Mouse (Mus musculus) limb, embryonic 13.5 days (tissue): ENCODE measurements around the gene Larp4b. TPM values are rescaled to one million over a fixed set of nuclear protein-coding genes. Genes with fewer than 3 reads are reported as not detected.

Experiments used
- ATAC-seq: fragments of 200-750 bp; cut with Nextera tagmentation; 2 replicates; pipeline ENCODE4 v1.8.0; 2017; ENCODE audit warnings: low read depth, moderate number of reproducible peaks, moderate TSS enrichment; ENCODE audit not compliant: low FRiP score
- H3K27ac ChIP-seq: fragments of 300-500 bp; sonication (generic); 2 replicates; pipeline ENCODE4 v1.5.1; 2015; ENCODE audit warnings: inconsistent platforms, mild to moderate bottlenecking, moderate library complexity
- H3K27me3 ChIP-seq: fragments of 300-500 bp; sonication (generic); 2 replicates; pipeline ENCODE4 v1.6.1; 2015; ENCODE audit warnings: mild to moderate bottlenecking, inconsistent platforms
- H3K36me3 ChIP-seq: fragments of 300-500 bp; sonication (generic); 2 replicates; pipeline ENCODE4 v1.6.1; 2015; ENCODE audit warnings: inconsistent platforms, mild to moderate bottlenecking, moderate library complexity
- H3K4me1 ChIP-seq: fragments of 300-500 bp; sonication (generic); 2 replicates; pipeline ENCODE4 v1.6.1; 2015; ENCODE audit warnings: inconsistent platforms
- H3K4me2 ChIP-seq: fragments of 300-500 bp; sonication (generic); replicated peaks from 2 replicates; pipeline ENCODE4 v1.6.1; 2015; ENCODE audit warnings: inconsistent platforms, mild to moderate bottlenecking, moderate library complexity
- H3K4me3 ChIP-seq: fragments of 300-500 bp; sonication (generic); 2 replicates; pipeline ENCODE4 v1.5.1; 2015; ENCODE audit warnings: moderate library complexity, mild to moderate bottlenecking, inconsistent platforms
- H3K9ac ChIP-seq: fragments of 300-500 bp; sonication (generic); 2 replicates; pipeline ENCODE4 v1.6.1; 2015; ENCODE audit warnings: mild to moderate bottlenecking, inconsistent platforms
- H3K9me3 ChIP-seq: fragments of 300-500 bp; sonication (generic); 2 replicates; pipeline ENCODE4 v1.6.1; 2016; ENCODE audit warnings: inconsistent platforms
- WGBS: fragments of 180-500 bp; shearing (Covaris S2); methylation state at CpG from one replicate; pipeline ENCODE4 v1.1.7; 2015; 5-methylcytosine and 5-hydroxymethylcytosine counted together
- polyA plus RNA-seq: library from polyadenylated mRNA; unstranded; fragments of >200 nt; fragmentation: Nextera tagmentation; extraction: Ambion mirVana; gene quantifications from 2 replicates; pipeline ENCODE4 v1.2.1, GENCODE M21; 2015

Gene Larp4b
- polyA plus RNA-seq, 1 experiment from 2014 or later: 29.6 TPM

- H3K27ac ChIP-seq: no peak overlapping the region
- H3K4me3 ChIP-seq: no peak overlapping the region
- no peaks in the 10 kb centered on the region for H3K9me3 ChIP-seq
- no peaks in the 10 kb centered on the region for H3K4me1 ChIP-seq
- H3K4me2 ChIP-seq: no peak overlapping the region
- no peak overlapping the region for H3K9ac ChIP-seq
- WGBS: 71% methylated on average over 14 of the region's 14 CpGs
- no peaks in the 10 kb centered on the region for H3K36me3 ChIP-seq
- H3K27me3 ChIP-seq: no peaks in the 10 kb centered on the region
- no peak for ATAC-seq
These were observed 11.4 kb upstream of the Larp4b start for GRCm38 (mm10) chr13:9082128-9082883.

GRCm38 (mm10) chr13:9094186-9094980 lies 702 bp downstream of the Larp4b start:
- Histone ChIP-seq H3K9me3 (no peaks in the 10 kb centered on the region), H3K27me3 (no peaks in the 10 kb centered on the region), H3K36me3 (no peaks in the 10 kb centered on the region), H3K4me3 (peak overlapping the region; percentile 99), H3K4me1 (peaks cover 21% of the 10 kb centered on the region), H3K9ac (peak overlapping the region; percentile 98), H3K27ac (peak overlapping the region; percentile 92), H3K4me2 (peak overlapping the region; percentile 89)
- peak; percentile 49 for ATAC-seq
- under 1% methylated on average over 62 of the region's 63 CpGs for WGBS

- Histone ChIP-seq H3K4me1 (peaks cover 21% of the 10 kb centered on the region), H3K27ac (no peak overlapping the region), H3K4me3 (no peak overlapping the region), H3K9ac (no peak overlapping the region), H3K36me3 (no peaks in the 10 kb centered on the region), H3K4me2 (no peak overlapping the region), H3K9me3 (no peaks in the 10 kb centered on the region), H3K27me3 (no peaks in the 10 kb centered on the region)
- 81% methylated on average over 5 of the region's 5 CpGs for WGBS
- ATAC-seq: no peak
These were observed 5.6 kb downstream of the Larp4b start for GRCm38 (mm10) chr13:9099289-9099688.

GRCm38 (mm10) chr13:9100517-9100916 lies 6.8 kb downstream of the Larp4b start:
- WGBS: 97% methylated on average over 2 of the region's 2 CpGs
- no peak overlapping the region for H3K27ac ChIP-seq
- H3K4me2 ChIP-seq: no peak overlapping the region
- H3K9ac ChIP-seq: no peak overlapping the region
- no peaks in the 10 kb centered on the region for H3K27me3 ChIP-seq
- H3K9me3 ChIP-seq: no peaks in the 10 kb centered on the region
- H3K4me3 ChIP-seq: no peak overlapping the region
- no peak for ATAC-seq
- peaks cover 15% of the 10 kb centered on the region for H3K4me1 ChIP-seq
- H3K36me3 ChIP-seq: no peaks in the 10 kb centered on the region

GRCm38 (mm10) chr13:9106246-9106645 lies 12.6 kb downstream of the Larp4b start:
- Histone ChIP-seq H3K4me3 (no peak overlapping the region), H3K27ac (no peak overlapping the region), H3K9me3 (no peaks in the 10 kb centered on the region), H3K27me3 (no peaks in the 10 kb centered on the region), H3K9ac (no peak overlapping the region), H3K36me3 (no peaks in the 10 kb centered on the region), H3K4me2 (no peak overlapping the region), H3K4me1 (no peaks in the 10 kb centered on the region)
- 75% methylated on average over 5 of the region's 5 CpGs for WGBS
- ATAC-seq: no peak

- Histone ChIP-seq H3K4me3 (no peak overlapping the region), H3K27ac (no peak overlapping the region), H3K27me3 (no peaks in the 10 kb centered on the region), H3K36me3 (no peaks in the 10 kb centered on the region), H3K9me3 (no peaks in the 10 kb centered on the region), H3K4me2 (no peak overlapping the region), H3K9ac (no peak overlapping the region), H3K4me1 (no peaks in the 10 kb centered on the region)
- ATAC-seq: no peak
- 77% methylated on average over 2 of the region's 2 CpGs for WGBS
These were observed 13.5 kb downstream of the Larp4b start for GRCm38 (mm10) chr13:9106992-9107858.

GRCm38 (mm10) chr13:9113735-9114134 lies 20.1 kb downstream of the Larp4b start:
- Histone ChIP-seq H3K27ac (no peak overlapping the region), H3K9ac (no peak overlapping the region), H3K27me3 (no peaks in the 10 kb centered on the region), H3K36me3 (no peaks in the 10 kb centered on the region), H3K4me2 (no peak overlapping the region), H3K9me3 (no peaks in the 10 kb centered on the region), H3K4me3 (no peak overlapping the region), H3K4me1 (no peaks in the 10 kb centered on the region)
- no peak for ATAC-seq
- 90% methylated on average over 3 of the region's 3 CpGs for WGBS

- no peak overlapping the region for H3K4me2 ChIP-seq
- no peaks in the 10 kb centered on the region for H3K9me3 ChIP-seq
- ATAC-seq: no peak
- H3K27me3 ChIP-seq: no peaks in the 10 kb centered on the region
- H3K9ac ChIP-seq: no peak overlapping the region
- H3K4me3 ChIP-seq: no peak overlapping the region
- peaks cover 36% of the 10 kb centered on the region for H3K36me3 ChIP-seq
- H3K27ac ChIP-seq: no peak overlapping the region
- WGBS: 83% methylated on average over 10 of the region's 10 CpGs
- H3K4me1 ChIP-seq: no peaks in the 10 kb centered on the region
These were observed 27.3 kb downstream of the Larp4b start for GRCm38 (mm10) chr13:9120835-9121542.

GRCm38 (mm10) chr13:9122045-9122444 lies 28.4 kb downstream of the Larp4b start:
- Histone ChIP-seq H3K4me1 (no peaks in the 10 kb centered on the region), H3K27me3 (no peaks in the 10 kb centered on the region), H3K36me3 (peaks cover 41% of the 10 kb centered on the region), H3K9me3 (no peaks in the 10 kb centered on the region), H3K9ac (no peak overlapping the region), H3K4me3 (no peak overlapping the region), H3K4me2 (no peak overlapping the region), H3K27ac (no peak overlapping the region)
- ATAC-seq: no peak
- 90% methylated on average over 4 of the region's 4 CpGs for WGBS

- WGBS: 93% methylated on average over 7 of the region's 7 CpGs
- no peaks in the 10 kb centered on the region for H3K4me1 ChIP-seq
- ATAC-seq: no peak
- no peaks in the 10 kb centered on the region for H3K27me3 ChIP-seq
- no peak overlapping the region for H3K4me2 ChIP-seq
- no peak overlapping the region for H3K27ac ChIP-seq
- no peak overlapping the region for H3K4me3 ChIP-seq
- H3K9me3 ChIP-seq: no peaks in the 10 kb centered on the region
- H3K36me3 ChIP-seq: peaks cover 57% of the 10 kb centered on the region
- H3K9ac ChIP-seq: no peak overlapping the region
These were observed 31.5 kb downstream of the Larp4b start for GRCm38 (mm10) chr13:9125193-9125592.

GRCm38 (mm10) chr13:9127715-9128114 lies 34.0 kb downstream of the Larp4b start:
- Histone ChIP-seq H3K27me3 (no peaks in the 10 kb centered on the region), H3K4me1 (no peaks in the 10 kb centered on the region), H3K9me3 (no peaks in the 10 kb centered on the region), H3K9ac (no peak overlapping the region), H3K36me3 (peaks cover 64% of the 10 kb centered on the region), H3K4me2 (no peak overlapping the region), H3K4me3 (no peak overlapping the region), H3K27ac (no peak overlapping the region)
- no peak; the same call in 1 of the 2 replicates for ATAC-seq
- 92% methylated on average over 4 of the region's 4 CpGs for WGBS
